Comparison of ENCODE assay signal across 1 mouse cellular context in the genomic region with DNA sequence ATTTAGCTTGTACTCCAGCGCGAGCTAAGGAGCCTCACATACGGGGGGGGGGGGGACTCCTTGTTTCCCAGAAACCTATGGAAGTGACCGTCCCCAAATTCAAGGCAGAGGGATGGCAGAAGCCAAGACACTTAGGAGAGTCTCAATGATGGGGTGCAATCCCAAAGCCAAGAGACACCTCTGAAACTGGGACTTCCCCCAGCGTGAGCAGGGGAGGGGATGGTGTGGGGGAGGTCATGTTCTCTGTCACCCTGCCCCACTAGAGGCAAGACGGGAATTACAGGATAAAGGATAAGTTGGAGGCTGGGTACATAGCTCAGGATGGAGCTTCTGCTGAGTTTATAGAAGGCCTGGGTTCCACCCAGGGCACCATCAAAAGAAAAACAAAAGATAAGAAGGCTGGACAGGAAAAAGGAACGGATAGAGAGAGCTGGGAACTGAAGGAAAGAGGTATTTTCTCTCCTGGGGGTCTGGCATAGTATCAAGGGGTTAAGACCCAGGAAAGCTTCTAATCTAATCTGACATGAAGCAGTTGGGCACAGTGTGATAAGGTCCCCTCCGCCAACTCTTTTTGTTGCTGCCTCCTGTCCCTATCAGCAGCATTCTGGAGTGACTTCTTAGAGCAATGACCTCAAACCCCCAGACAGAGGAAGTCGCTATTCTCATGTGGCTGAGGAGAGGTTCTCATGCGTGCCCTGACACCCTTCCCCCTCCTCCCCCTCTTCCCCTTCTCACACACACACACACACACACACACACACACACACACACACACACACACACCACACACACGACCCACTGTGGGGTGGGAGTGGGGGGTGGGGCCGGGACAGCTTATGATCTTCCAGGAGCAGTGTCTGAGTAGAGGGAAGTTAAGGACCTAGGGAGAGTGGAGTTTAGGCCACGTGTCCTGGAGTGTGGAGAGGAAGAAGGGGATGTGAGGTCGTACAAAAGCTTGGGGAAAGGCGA.
A peak's percentile ranks its signal among the peaks of the same experiment; 100 is the strongest.
TF ChIP-seq lines count a peak whose summit lies in the region.

No protein-coding gene starts in this region.

TF ChIP-seq in CH12.LX, 34 proteins besides CTCF, POLR2A, EP300 and RAD21 (continued from another document):
- peak; percentile 91 for TF ChIP-seq ETS1 (conservative IDR thresholded peaks at IDR 0.05; ENCODE audit: low read depth, low read length)
- peak; percentile 73 for TF ChIP-seq TBP (conservative IDR thresholded peaks at IDR 0.05; ENCODE audit: low read depth, low read length)
- TF ChIP-seq POLR2AphosphoS2 (IDR thresholded peaks at IDR 0.05; ENCODE audit: low read depth, low read length): peak; percentile 6; the same call in 1 of the 2 replicates
- peak; percentile 77 for TF ChIP-seq MXI1 (IDR thresholded peaks at IDR 0.05; ENCODE audit: low read depth, low read length)
- TF ChIP-seq CHD1 (IDR thresholded peaks at IDR 0.05; ENCODE audit: low read depth, low read length): peak; percentile 32
- peak; percentile 73 for TF ChIP-seq SIN3A (IDR thresholded peaks at IDR 0.05; ENCODE audit: low read length)
- peak; percentile 96 for TF ChIP-seq BHLHE40 (IDR thresholded peaks at IDR 0.05; ENCODE audit: low read depth, low read length)
- TF ChIP-seq NELFE (IDR thresholded peaks at IDR 0.05; ENCODE audit: low read depth, low read length): peak; percentile 58; the same call in 1 of the 2 replicates
- 0 out of 2 replicates have a peak, but pooled peaks have one; percentile 66 for TF ChIP-seq KAT2A (IDR thresholded peaks at IDR 0.05; ENCODE audit: insufficient replicate concordance, low read length)
- TF ChIP-seq USF2 (conservative IDR thresholded peaks at IDR 0.05; ENCODE audit: low read depth, low read length): no peak
- TF ChIP-seq NRF1 (IDR thresholded peaks at IDR 0.05; ENCODE audit: low read depth, low read length): no peak
- TF ChIP-seq UBTF (IDR thresholded peaks at IDR 0.05; ENCODE audit: low read depth, low read length): no peak
- no peak for TF ChIP-seq GABPA (IDR thresholded peaks at IDR 0.05; ENCODE audit: insufficient replicate concordance, low read depth, low read length)
- peak; percentile 85 for TF ChIP-seq RCOR1 (conservative IDR thresholded peaks at IDR 0.05; ENCODE audit: low read depth, low read length)
- TF ChIP-seq MAFK (IDR thresholded peaks at IDR 0.05; ENCODE audit: insufficient replicate concordance, low read length): peak; percentile 74; the same call in 1 of the 2 replicates
- peak; percentile 86 for TF ChIP-seq IRF4 (IDR thresholded peaks at IDR 0.05; ENCODE audit: low read depth, low read length)
- TF ChIP-seq E2F4 (IDR thresholded peaks at IDR 0.05; ENCODE audit: insufficient replicate concordance, low read depth, low read length): no peak
- TF ChIP-seq CHD2 (IDR thresholded peaks at IDR 0.05; ENCODE audit: low read length): peak; percentile 94
- no peak for TF ChIP-seq PAX5 (IDR thresholded peaks at IDR 0.05; ENCODE audit: low read length)
- TF ChIP-seq MAZ (IDR thresholded peaks at IDR 0.05; ENCODE audit: low read depth, low read length): peak; percentile 88
- peak; percentile 85 for TF ChIP-seq MEF2A (IDR thresholded peaks at IDR 0.05; ENCODE audit: borderline replicate concordance, low read depth, low read length)
- no peak; the same call in 1 of the 2 replicates for TF ChIP-seq ZMIZ1 (IDR thresholded peaks at IDR 0.05; ENCODE audit: low read depth, low read length)
- TF ChIP-seq TCF12 (IDR thresholded peaks at IDR 0.05; ENCODE audit: low read depth, low read length): peak; percentile 91
- peak; percentile 62 for TF ChIP-seq JUN (IDR thresholded peaks at IDR 0.05; ENCODE audit: insufficient read depth, low read depth, low read length)
- TF ChIP-seq USF1 (IDR thresholded peaks at IDR 0.05; ENCODE audit: low read depth, low read length): peak; percentile 28
- TF ChIP-seq ZKSCAN1 (IDR thresholded peaks at IDR 0.05; ENCODE audit: borderline replicate concordance, low read depth, low read length): no peak
- TF ChIP-seq ELF1 (IDR thresholded peaks at IDR 0.05; ENCODE audit: low read depth, low read length): peak; percentile 76
- TF ChIP-seq MAX (IDR thresholded peaks at IDR 0.05; ENCODE audit: low read length): peak; percentile 77
- TF ChIP-seq MYC (IDR thresholded peaks at IDR 0.05; ENCODE audit: low read depth, low read length): peak; percentile 87
